Comparison of ENCODE assay signal across 9 mouse cellular contexts in genomic region chr8:80865181-80865784, GRCm38 (mm10). TPM values are rescaled to one million over a fixed set of nuclear protein-coding genes. Genes with fewer than 3 reads are reported as not detected.
DNase-seq lines count a peak whose midpoint lies in the region; ATAC-seq and TF ChIP-seq lines count a peak whose summit lies in the region.
"Had no signal": no experiment of that assay in that cellular context is flagged by ENCODE, and none has a peak within 500 bp of the region (broad histone marks: within the 10 kb centered on the region; RNA-seq: fewer than 3 reads in every experiment).

No protein-coding gene starts in this region.

- H3K27me3 ChIP-seq in hindbrain, embryonic 13.5 days, result no peaks in the 10 kb centered on the region
- no peaks in the 10 kb centered on the region for H3K27me3 ChIP-seq in hindbrain, embryonic 12.5 days
- no peaks in the 10 kb centered on the region for H3K27me3 ChIP-seq in heart, embryonic 14.5 days (ENCODE audit: control insufficient read depth, insufficient read depth, low read length)
- H3K27me3 ChIP-seq in lung, embryonic 16.5 days (ENCODE audit: control insufficient read depth, insufficient read depth, low read depth, low read length), result no peaks in the 10 kb centered on the region
- H3K27me3 ChIP-seq: midbrain, embryonic 12.5 days had no signal

- DNase-seq in brain, embryonic 14.5 days (ENCODE audit: low read depth), result peak; percentile 76
- DNase-seq in urinary bladder, postnatal 36 days (ENCODE audit: low spot score in 2 of 2), result no peak
- DNase-seq in spleen, postnatal 14 days (ENCODE audit: low spot score in 2 of 2), result no peak
- no peak for DNase-seq in adrenal gland, adult 8-10 months

- WGBS in hindbrain, embryonic 13.5 days, result 61% methylated on average over 8 of the region's 8 CpGs
- 66% methylated on average over 8 of the region's 8 CpGs for WGBS in hindbrain, embryonic 12.5 days
- 59% methylated on average over 8 of the region's 8 CpGs for WGBS in heart, embryonic 14.5 days
- 64% methylated on average over 8 of the region's 8 CpGs for WGBS in lung, embryonic 16.5 days

- TF ChIP-seq POLR2A in brain, embryonic 14.5 days (IDR thresholded peaks at IDR 0.05; ENCODE audit: borderline replicate concordance, extremely low read depth, insufficient read depth, insufficient read length, poor library complexity, severe bottlenecking), result no peak

- no peak overlapping the region for H3K4me2 ChIP-seq in hindbrain, embryonic 13.5 days
- H3K4me2 ChIP-seq in hindbrain, embryonic 12.5 days (replicated peaks), result no peak overlapping the region
- H3K4me2 ChIP-seq in heart, embryonic 14.5 days (ENCODE audit: low read length), result no peak overlapping the region
- no peak overlapping the region for H3K4me2 ChIP-seq in lung, embryonic 16.5 days (ENCODE audit: low read depth, low read length)
- H3K4me2 ChIP-seq: midbrain, embryonic 12.5 days had no signal

- H3K9ac ChIP-seq in hindbrain, embryonic 13.5 days, result no peak overlapping the region
- H3K9ac ChIP-seq in hindbrain, embryonic 12.5 days, result no peak overlapping the region
- H3K9ac ChIP-seq in heart, embryonic 14.5 days (ENCODE audit: low read length), result no peak overlapping the region
- no peak overlapping the region for H3K9ac ChIP-seq in lung, embryonic 16.5 days (ENCODE audit: low read length)
- H3K9ac ChIP-seq: midbrain, embryonic 12.5 days had no signal

- peaks cover 33% of the 10 kb centered on the region for H3K4me1 ChIP-seq in hindbrain, embryonic 13.5 days (replicated peaks)
- H3K4me1 ChIP-seq in hindbrain, embryonic 12.5 days, result peaks cover 25% of the 10 kb centered on the region
- peaks cover 32 to 58% of the 10 kb centered on the region in 2 experiments for H3K4me1 ChIP-seq in heart, embryonic 14.5 days (ENCODE audit: control insufficient read depth in 2 of 2, insufficient read depth in 2 of 2, low read length in 2 of 2)
- H3K4me1 ChIP-seq in lung, embryonic 16.5 days (replicated peaks; ENCODE audit: control insufficient read depth, insufficient read depth, low read length), result peaks cover 43% of the 10 kb centered on the region

- H3K27ac ChIP-seq in hindbrain, embryonic 13.5 days, result peak overlapping the region; percentile 64
- H3K27ac ChIP-seq in hindbrain, embryonic 12.5 days, result no peak overlapping the region
- peak overlapping the region; percentile 4 to 91; a peak in 3 of 4 replicates for H3K27ac ChIP-seq in heart, embryonic 14.5 days (replicated peaks in 1 of 2; ENCODE audit: control insufficient read depth in 1 of 2, insufficient read depth in 1 of 2, low read depth in 2 of 2, low read length in 2 of 2)
- H3K27ac ChIP-seq in lung, embryonic 16.5 days (ENCODE audit: low read length), result peak overlapping the region; percentile 50
- H3K27ac ChIP-seq: midbrain, embryonic 12.5 days had no signal

- ATAC-seq in hindbrain, embryonic 13.5 days (ENCODE audit: low FRiP score), result 0 out of 2 replicates have a peak, but pooled peaks have one; percentile 19
- ATAC-seq in hindbrain, embryonic 12.5 days (ENCODE audit: low FRiP score), result no peak
- no peak for ATAC-seq in heart, embryonic 14.5 days (ENCODE audit: insufficient number of reproducible peaks, insufficient read depth, low FRiP score, low read depth)
- no peak for ATAC-seq in lung, embryonic 16.5 days (ENCODE audit: low read depth)

- no peaks in the 10 kb centered on the region for H3K36me3 ChIP-seq in hindbrain, embryonic 13.5 days
- H3K36me3 ChIP-seq in hindbrain, embryonic 12.5 days, result no peaks in the 10 kb centered on the region
- H3K36me3 ChIP-seq in heart, embryonic 14.5 days (ENCODE audit: control insufficient read depth, insufficient read depth, low read length), result peaks cover 21% of the 10 kb centered on the region
- H3K36me3 ChIP-seq in lung, embryonic 16.5 days (ENCODE audit: control insufficient read depth, insufficient read depth, low read length), result no peaks in the 10 kb centered on the region; the same call in 1 of the 2 replicates
- H3K36me3 ChIP-seq: midbrain, embryonic 12.5 days had no signal

- peak; percentile 13; the same call in 1 of the 2 replicates for TF ChIP-seq CTCF in brain, embryonic 14.5 days (IDR thresholded peaks at IDR 0.05; ENCODE audit: borderline replicate concordance, extremely low read depth, insufficient read depth, insufficient read length)

- no peak overlapping the region for H3K4me3 ChIP-seq in hindbrain, embryonic 13.5 days
- no peak overlapping the region for H3K4me3 ChIP-seq in hindbrain, embryonic 12.5 days
- no peak overlapping the region for H3K4me3 ChIP-seq in heart, embryonic 14.5 days (ENCODE audit: control insufficient read depth in 1 of 2, insufficient read depth in 1 of 2, low read depth in 1 of 2, low read length in 2 of 2)
- H3K4me3 ChIP-seq in lung, embryonic 16.5 days (ENCODE audit: low read length), result no peak overlapping the region
- H3K4me3 ChIP-seq: midbrain, embryonic 12.5 days had no signal

- no peaks in the 10 kb centered on the region for H3K9me3 ChIP-seq in hindbrain, embryonic 13.5 days
- H3K9me3 ChIP-seq in hindbrain, embryonic 12.5 days (replicated peaks), result no peaks in the 10 kb centered on the region
- no peaks in the 10 kb centered on the region for H3K9me3 ChIP-seq in heart, embryonic 14.5 days (ENCODE audit: control insufficient read depth, low read length)
- no peaks in the 10 kb centered on the region for H3K9me3 ChIP-seq in lung, embryonic 16.5 days (ENCODE audit: control insufficient read depth, low read length)
- H3K9me3 ChIP-seq: midbrain, embryonic 12.5 days had no signal

RNA-seq across cellular contexts. Expression of gene Gab1, which starts 15.0 kb away (rescaled TPM):
- polyA plus RNA-seq in hindbrain, embryonic 13.5 days (2015; fragmentation: Nextera tagmentation; extraction: Ambion mirVana), result 9.7 and 10.4 TPM in 2 replicates
- 21.3 and 23.2 TPM in 2 replicates for polyA plus RNA-seq in hindbrain, embryonic 12.5 days (2016; fragmentation: Nextera tagmentation; extraction: Ambion mirVana)
- polyA plus RNA-seq in brain, embryonic 14.5 days (2012; rRNA removed), result 23.7 and 26.5 TPM in 2 replicates
- 44.4 and 47.6 TPM in 2 replicates for polyA plus RNA-seq in heart, embryonic 14.5 days (2014; fragmentation: Nextera tagmentation; extraction: Ambion mirVana)
- 21.5 and 22.4 TPM in 2 replicates for polyA plus RNA-seq in lung, embryonic 16.5 days (2015; fragmentation: Nextera tagmentation; extraction: Ambion mirVana)
- 10 to 100 TPM; 20.6 to 28.4 (median 22.0) TPM for total RNA-seq in adrenal gland, adult 8-10 months (2022)
